Mouse (Mus musculus) heart, postnatal 0 days (tissue): Measurements from ENCODE around the gene Cdk5r2.
"Not testable (repeated sequence)": the region's sequence is repeated elsewhere in the genome, so short reads cannot be mapped to it uniquely, and the experiment has no call there.

Experiments used
- CTCF ChIP-seq: IDR thresholded peaks from 2 replicates; pipeline ENCODE4 v1.5.1; 2016; ENCODE audit warnings: antibody characterized with exemption, control low read depth, low read depth
- EP300 ChIP-seq: IDR thresholded peaks from 2 replicates; pipeline ENCODE4 v1.6.1; 2016; ENCODE audit warnings: antibody characterized with exemption, low read depth

- TF ChIP-seq CTCF, EP300: not testable (repeated sequence)
These were observed 38.8 kb upstream of the Cdk5r2 start for GRCm38 (mm10) chr1:74815965-74816364.
